Comparison of ENCODE assay signal across 14 mouse cellular contexts in the genomic region with DNA sequence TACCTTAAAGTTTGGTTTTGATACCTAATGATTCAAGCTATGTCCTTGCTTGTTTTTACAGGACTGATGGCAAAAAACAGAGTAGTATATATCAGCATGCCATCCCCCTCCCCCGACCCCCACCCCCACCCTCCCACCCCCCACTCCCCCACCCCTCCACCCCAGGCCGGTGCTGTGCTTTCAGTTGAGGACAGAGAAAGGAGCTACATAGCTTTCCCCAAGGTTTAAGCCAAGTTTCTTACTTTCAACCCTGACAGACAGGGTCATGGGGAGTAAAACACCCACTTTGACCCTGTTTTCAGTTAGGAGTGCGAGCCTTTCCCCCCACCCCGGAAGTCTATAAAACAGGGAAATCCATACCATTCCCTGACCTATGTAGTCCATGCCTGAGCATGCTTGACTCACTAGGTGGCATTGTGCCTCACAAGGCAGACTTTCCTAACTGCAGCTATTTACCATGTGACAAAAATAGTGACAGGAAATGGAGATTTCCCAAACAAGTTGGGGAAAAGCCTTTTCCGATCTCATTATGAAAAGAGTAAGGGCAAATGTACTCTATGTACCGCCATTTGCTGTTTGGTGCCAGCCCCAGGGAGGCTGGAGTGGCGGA.
DNase-seq lines count a peak whose midpoint lies in the region; ATAC-seq and TF ChIP-seq lines count a peak whose summit lies in the region.
"Had no signal": no experiment of that assay in that cellular context is flagged by ENCODE, and none has a peak within 500 bp of the region (broad histone marks: within the 10 kb centered on the region; RNA-seq: fewer than 3 reads in every experiment).

No protein-coding gene starts in this region.

- H3K36me3 ChIP-seq in heart, adult 2 months (ENCODE audit: control insufficient read depth, insufficient read depth, low read length): peaks cover 21% of the 10 kb centered on the region
- peaks cover 19% of the 10 kb centered on the region for H3K36me3 ChIP-seq in liver, adult 2 months (ENCODE audit: control insufficient read depth, insufficient read depth, low read length)
- H3K36me3 ChIP-seq in limb, embryonic 12.5 days: no peaks in the 10 kb centered on the region
- H3K36me3 ChIP-seq: embryonic facial prominence, embryonic 15.5 days; liver, embryonic 15.5 days had no signal

- H3K27me3 ChIP-seq in heart, adult 2 months (ENCODE audit: control insufficient read depth, insufficient read depth, low read length): no peaks in the 10 kb centered on the region
- H3K27me3 ChIP-seq in liver, adult 2 months (ENCODE audit: control insufficient read depth, insufficient read depth, low read length): no peaks in the 10 kb centered on the region
- no peaks in the 10 kb centered on the region for H3K27me3 ChIP-seq in limb, embryonic 12.5 days
- H3K27me3 ChIP-seq: embryonic facial prominence, embryonic 15.5 days; liver, embryonic 15.5 days had no signal

- intact Hi-C loops in heart, adult 2 months (cut with DNase I): loop anchor here (5.0 kb wide), 1 partner anchor 94 kb away; no protein-coding TSS in a partner anchor

- no peak overlapping the region for H3K4me3 ChIP-seq in heart, adult 2 months
- H3K4me3 ChIP-seq in liver, adult 2 months (ENCODE audit: insufficient read depth, low read depth, low read length): no peak overlapping the region
- no peak overlapping the region for H3K4me3 ChIP-seq in limb, embryonic 12.5 days (replicated peaks)
- H3K4me3 ChIP-seq: embryonic facial prominence, embryonic 15.5 days; liver, embryonic 15.5 days; myocyte had no signal

- 0 out of 2 replicates have a peak overlapping the region, but pooled peaks have one; percentile 19 for H3K4me2 ChIP-seq in limb, embryonic 12.5 days
- H3K4me2 ChIP-seq: embryonic facial prominence, embryonic 15.5 days; hindbrain, embryonic 14.5 days; liver, embryonic 15.5 days had no signal

- TF ChIP-seq POLR2A in heart, adult 2 months (IDR thresholded peaks at IDR 0.05; ENCODE audit: insufficient read depth, low read depth, low read length): no peak
- no peak for TF ChIP-seq POLR2A in liver, adult 2 months (IDR thresholded peaks at IDR 0.05; ENCODE audit: extremely low read depth, insufficient read depth, low read length)

- TF ChIP-seq EP300 in heart, adult 2 months (IDR thresholded peaks at IDR 0.05; ENCODE audit: insufficient read depth, low read depth, low read length): no peak

- no peaks in the 10 kb centered on the region for H3K9me3 ChIP-seq in limb, embryonic 12.5 days
- H3K9me3 ChIP-seq: embryonic facial prominence, embryonic 15.5 days; liver, embryonic 15.5 days had no signal

- 24% methylated on average over 7 of the region's 7 CpGs for WGBS in heart, adult 2 months
- WGBS in liver, adult 2 months: 42% methylated on average over 7 of the region's 7 CpGs
- 33% methylated on average over 6 of the region's 7 CpGs for WGBS in limb, embryonic 12.5 days

- peaks cover 7% of the 10 kb centered on the region for H3K4me1 ChIP-seq in heart, adult 2 months (ENCODE audit: control insufficient read depth, insufficient read depth, low read length)
- no peaks in the 10 kb centered on the region; the same call in 1 of the 2 replicates for H3K4me1 ChIP-seq in liver, adult 2 months (ENCODE audit: control insufficient read depth, insufficient read depth, low read length)
- H3K4me1 ChIP-seq in limb, embryonic 12.5 days (replicated peaks): peaks cover 7% of the 10 kb centered on the region
- H3K4me1 ChIP-seq: liver, embryonic 15.5 days had no signal

- DNase-seq in heart, adult 2 months: no peak
- DNase-seq in heart, adult 8-10 months (ENCODE audit: low spot score): no peak
- peak; percentile 28 for DNase-seq in liver, adult 2 months (ENCODE audit: extremely low read depth, low read depth, low spot score)
- no peak for DNase-seq in liver
- DNase-seq in embryo, embryonic 10.5 days (ENCODE audit: low spot score): peak; percentile 19
- DNase-seq in cerebellum, postnatal 25 days: no peak
- DNase-seq in ovary, postnatal 36 days (ENCODE audit: low spot score): no peak
- DNase-seq: adrenal gland, adult 8-10 months; cerebellum, adult 11-12 months had no signal

- peak; percentile 53 for TF ChIP-seq CTCF in heart, adult 2 months (IDR thresholded peaks at IDR 0.05)
- no peak for TF ChIP-seq CTCF in liver, adult 2 months (IDR thresholded peaks at IDR 0.05; ENCODE audit: low read depth, low read length)

- ATAC-seq in limb, embryonic 12.5 days (ENCODE audit: insufficient number of reproducible peaks, insufficient read depth, low FRiP score, low TSS enrichment, low read depth): peak; percentile 63; the same call in 1 of the 2 replicates

- peak overlapping the region; percentile 40; the same call in 1 of the 2 replicates for H3K27ac ChIP-seq in heart, adult 2 months
- no peak overlapping the region for H3K27ac ChIP-seq in liver, adult 2 months (replicated peaks; ENCODE audit: insufficient read depth, low read depth, low read length)
- H3K27ac ChIP-seq in limb, embryonic 12.5 days: no peak overlapping the region
- H3K27ac ChIP-seq: embryonic facial prominence, embryonic 15.5 days; hindbrain, embryonic 14.5 days; liver, embryonic 15.5 days had no signal

- 0 out of 2 replicates have a peak overlapping the region, but pooled peaks have one; percentile 20 for H3K9ac ChIP-seq in heart, adult 2 months (ENCODE audit: low read depth, low read length)
- H3K9ac ChIP-seq in liver, adult 2 months (ENCODE audit: low read depth, low read length): no peak overlapping the region
- H3K9ac ChIP-seq in limb, embryonic 12.5 days (replicated peaks): no peak overlapping the region
- H3K9ac ChIP-seq: embryonic facial prominence, embryonic 15.5 days; hindbrain, embryonic 14.5 days; liver, embryonic 15.5 days had no signal

- H3K79me2 ChIP-seq in heart, adult 2 months (replicated peaks; ENCODE audit: control insufficient read depth, insufficient read depth, low read length): no peaks in the 10 kb centered on the region
- no peaks in the 10 kb centered on the region for H3K79me2 ChIP-seq in liver, adult 2 months (ENCODE audit: control insufficient read depth, insufficient read depth, low read length)

Comparison
In these comparisons a context has a peak if more than half of its experiments do, and no peak if none do; other contexts are left out.
1. DNase-seq: peak in liver, adult 2 months (single experiment) and embryo, embryonic 10.5 days (single experiment); none in heart, adult 2 months (0 of 2), heart, adult 8-10 months (single experiment), liver (single experiment), cerebellum, postnatal 25 days (0 of 2) and ovary, postnatal 36 days (single experiment).